Mouse (Mus musculus) ES-Bruce4 (cell line): Measurements from ENCODE around the gene Cul5.

ENCODE experiments used
- CTCF ChIP-seq: IDR thresholded peaks from one replicate; pipeline ENCODE4 v1.8.1; 2011; ENCODE audit warnings: low read depth, low read length
- POLR2A ChIP-seq: IDR thresholded peaks from one replicate; pipeline ENCODE4 v1.8.1; 2011; ENCODE audit warnings: low read length; ENCODE audit not compliant: insufficient read depth

DNA sequence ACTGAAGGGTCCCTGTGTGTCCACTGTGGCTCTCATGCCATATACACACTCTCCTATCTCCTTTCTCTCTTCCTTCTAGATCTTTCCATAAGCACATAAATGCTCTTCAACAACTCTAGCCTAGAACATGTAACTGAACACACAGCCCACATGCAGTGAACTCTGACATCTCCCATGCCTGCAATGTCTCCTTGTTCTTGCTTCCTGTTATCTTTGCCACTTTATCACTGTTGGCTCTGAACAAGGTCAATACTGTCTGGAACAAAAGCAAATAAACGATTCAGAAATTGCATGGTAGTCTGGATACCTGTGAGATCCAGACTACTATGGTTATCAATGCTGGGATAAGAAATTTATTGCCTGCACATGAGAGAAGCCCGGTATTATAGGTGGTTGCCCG lies 66.0 kb downstream of the Cul5 start:
- no peak for TF ChIP-seq POLR2A
- no peak for TF ChIP-seq CTCF
